Mouse (Mus musculus): ENCODE data around the gene Cog3. TPM values are rescaled to one million over a fixed set of nuclear protein-coding genes. Genes with fewer than 3 reads are reported as not detected.

Gene Cog3
- polyA plus RNA-seq, 2 experiments: 26.5 to 30.8 TPM

- Histone ChIP-seq H3K4me3 (replicated peaks; ENCODE audit: low read length) (no peak overlapping the region), H3K4me2 (replicated peaks; ENCODE audit: low read depth, low read length, severe bottlenecking) (no peak overlapping the region)
Observed at GRCm38 (mm10) chr14:75747960-75748359, 6.4 kb downstream of the Cog3 start.

GRCm38 (mm10) chr14:75741904-75742303, 12.4 kb downstream of the Cog3 start:
- DNase-seq (ENCODE audit: low spot score): no peak
- 95% methylated on average over 3 of the region's 3 CpGs for WGBS
- Histone ChIP-seq H3K27me3 (ENCODE audit: control insufficient read depth, insufficient read depth, low read length) (no peaks in the 10 kb centered on the region), H3K27ac (replicated peaks; ENCODE audit: low read depth, low read length) (no peak overlapping the region), H3K9ac (ENCODE audit: low read depth, low read length, severe bottlenecking) (no peak overlapping the region), H3K4me1 (ENCODE audit: control insufficient read depth, insufficient read depth, low read length) (no peaks in the 10 kb centered on the region), H3K9me3 (ENCODE audit: control insufficient read depth, low read length) (no peaks in the 10 kb centered on the region), H3K4me2 (replicated peaks; ENCODE audit: low read depth, low read length, severe bottlenecking) (no peak overlapping the region), H3K36me3 (ENCODE audit: control insufficient read depth, insufficient read depth, low read length) (peaks cover 68% of the 10 kb centered on the region), H3K4me3 (replicated peaks; ENCODE audit: low read length) (no peak overlapping the region)
- no peak for TF ChIP-seq POLR2A (IDR thresholded peaks at IDR 0.05; ENCODE audit: borderline replicate concordance, extremely low read depth, insufficient read depth, insufficient read length)
- no peak for ATAC-seq (ENCODE audit: low FRiP score, low read depth)

More at GRCm38 (mm10) chr14:75747960-75748359, 6.4 kb downstream of the Cog3 start:
- H3K9me3 ChIP-seq (ENCODE audit: control insufficient read depth, low read length): no peaks in the 10 kb centered on the region
- no peak for DNase-seq (ENCODE audit: low spot score)
- no peak for TF ChIP-seq POLR2A (IDR thresholded peaks at IDR 0.05; ENCODE audit: borderline replicate concordance, extremely low read depth, insufficient read depth, insufficient read length)
- ATAC-seq (ENCODE audit: low FRiP score, low read depth): no peak
- H3K36me3 ChIP-seq (ENCODE audit: control insufficient read depth, insufficient read depth, low read length): peaks cover 24% of the 10 kb centered on the region
- H3K9ac ChIP-seq (ENCODE audit: low read depth, low read length, severe bottlenecking): no peak overlapping the region
- H3K27ac ChIP-seq (replicated peaks; ENCODE audit: low read depth, low read length): no peak overlapping the region
- peaks cover 5% of the 10 kb centered on the region; the same call in 1 of the 2 replicates for H3K4me1 ChIP-seq (ENCODE audit: control insufficient read depth, insufficient read depth, low read length)
- H3K27me3 ChIP-seq (ENCODE audit: control insufficient read depth, insufficient read depth, low read length): no peaks in the 10 kb centered on the region
- WGBS: 91% methylated on average over 2 of the region's 2 CpGs

GRCm38 (mm10) chr14:75735597-75735996, 18.7 kb downstream of the Cog3 start:
- H3K4me1 ChIP-seq (ENCODE audit: control insufficient read depth, insufficient read depth, low read length): no peaks in the 10 kb centered on the region
- H3K9me3 ChIP-seq (ENCODE audit: control insufficient read depth, low read length): no peaks in the 10 kb centered on the region
- no peak overlapping the region for H3K4me3 ChIP-seq (replicated peaks; ENCODE audit: low read length)
- no peak overlapping the region for H3K4me2 ChIP-seq (replicated peaks; ENCODE audit: low read depth, low read length, severe bottlenecking)
- no peak for ATAC-seq (ENCODE audit: low FRiP score, low read depth)
- DNase-seq (ENCODE audit: low spot score): no peak
- 92% methylated on average over 3 of the region's 3 CpGs for WGBS
- peaks cover 87% of the 10 kb centered on the region for H3K36me3 ChIP-seq (ENCODE audit: control insufficient read depth, insufficient read depth, low read length)
- TF ChIP-seq POLR2A (IDR thresholded peaks at IDR 0.05; ENCODE audit: borderline replicate concordance, extremely low read depth, insufficient read depth, insufficient read length): no peak
- no peaks in the 10 kb centered on the region for H3K27me3 ChIP-seq (ENCODE audit: control insufficient read depth, insufficient read depth, low read length)
- H3K27ac ChIP-seq (replicated peaks; ENCODE audit: low read depth, low read length): no peak overlapping the region
- H3K9ac ChIP-seq (ENCODE audit: low read depth, low read length, severe bottlenecking): no peak overlapping the region

- Histone ChIP-seq H3K9me3 (ENCODE audit: control insufficient read depth, low read length) (no peaks in the 10 kb centered on the region), H3K4me3 (replicated peaks; ENCODE audit: low read length) (no peak overlapping the region), H3K36me3 (ENCODE audit: control insufficient read depth, insufficient read depth, low read length) (peaks cover 90% of the 10 kb centered on the region), H3K27me3 (ENCODE audit: control insufficient read depth, insufficient read depth, low read length) (no peaks in the 10 kb centered on the region), H3K4me2 (replicated peaks; ENCODE audit: low read depth, low read length, severe bottlenecking) (no peak overlapping the region), H3K9ac (ENCODE audit: low read depth, low read length, severe bottlenecking) (no peak overlapping the region), H3K27ac (replicated peaks; ENCODE audit: low read depth, low read length) (no peak overlapping the region), H3K4me1 (ENCODE audit: control insufficient read depth, insufficient read depth, low read length) (no peaks in the 10 kb centered on the region)
- ATAC-seq (ENCODE audit: low FRiP score, low read depth): no peak
- DNase-seq (ENCODE audit: low spot score): no peak
- WGBS: 92% methylated on average over 7 of the region's 7 CpGs
- no peak for TF ChIP-seq POLR2A (IDR thresholded peaks at IDR 0.05; ENCODE audit: borderline replicate concordance, extremely low read depth, insufficient read depth, insufficient read length)
Observed at GRCm38 (mm10) chr14:75732631-75733030, 21.7 kb downstream of the Cog3 start.

- H3K27ac ChIP-seq (replicated peaks; ENCODE audit: low read depth, low read length): no peak overlapping the region
- H3K4me1 ChIP-seq (ENCODE audit: control insufficient read depth, insufficient read depth, low read length): no peaks in the 10 kb centered on the region
- 67% methylated on average over 2 of the region's 2 CpGs for WGBS
- H3K4me3 ChIP-seq (replicated peaks; ENCODE audit: low read length): no peak overlapping the region
- no peak overlapping the region for H3K4me2 ChIP-seq (replicated peaks; ENCODE audit: low read depth, low read length, severe bottlenecking)
- H3K9ac ChIP-seq (ENCODE audit: low read depth, low read length, severe bottlenecking): no peak overlapping the region
- TF ChIP-seq POLR2A (IDR thresholded peaks at IDR 0.05; ENCODE audit: borderline replicate concordance, extremely low read depth, insufficient read depth, insufficient read length): no peak
- DNase-seq (ENCODE audit: low spot score) (no peak), ATAC-seq (ENCODE audit: low FRiP score, low read depth) (no peak)
- no peaks in the 10 kb centered on the region for H3K27me3 ChIP-seq (ENCODE audit: control insufficient read depth, insufficient read depth, low read length)
- H3K9me3 ChIP-seq (ENCODE audit: control insufficient read depth, low read length): no peaks in the 10 kb centered on the region
- peaks cover 90% of the 10 kb centered on the region for H3K36me3 ChIP-seq (ENCODE audit: control insufficient read depth, insufficient read depth, low read length)
Observed at GRCm38 (mm10) chr14:75731361-75731760, 23.0 kb downstream of the Cog3 start.

- H3K36me3 ChIP-seq (ENCODE audit: control insufficient read depth, insufficient read depth, low read length): peaks cover 84% of the 10 kb centered on the region
- no peak overlapping the region for H3K27ac ChIP-seq (replicated peaks; ENCODE audit: low read depth, low read length)
- TF ChIP-seq POLR2A (IDR thresholded peaks at IDR 0.05; ENCODE audit: borderline replicate concordance, extremely low read depth, insufficient read depth, insufficient read length): no peak
- H3K27me3 ChIP-seq (ENCODE audit: control insufficient read depth, insufficient read depth, low read length): no peaks in the 10 kb centered on the region
- H3K9ac ChIP-seq (ENCODE audit: low read depth, low read length, severe bottlenecking): no peak overlapping the region
- ATAC-seq (ENCODE audit: low FRiP score, low read depth) (no peak), DNase-seq (ENCODE audit: low spot score) (no peak)
- no peaks in the 10 kb centered on the region for H3K9me3 ChIP-seq (ENCODE audit: control insufficient read depth, low read length)
- H3K4me3 ChIP-seq (replicated peaks; ENCODE audit: low read length): no peak overlapping the region
- H3K4me2 ChIP-seq (replicated peaks; ENCODE audit: low read depth, low read length, severe bottlenecking): no peak overlapping the region
- no peaks in the 10 kb centered on the region for H3K4me1 ChIP-seq (ENCODE audit: control insufficient read depth, insufficient read depth, low read length)
- WGBS: 89% methylated on average over 5 of the region's 5 CpGs
Observed at GRCm38 (mm10) chr14:75728111-75728510, 26.2 kb downstream of the Cog3 start.

Data from limb, embryonic 14.5 days (tissue).